Mouse (Mus musculus) G1E (cell line): ENCODE data around the gene Wfdc12.

Experiments
- CTCF ChIP-seq: IDR thresholded peaks from 2 replicates; pipeline ENCODE4 v1.5.1; 2012; ENCODE audit warnings: low read depth, low read length, inconsistent platforms, mixed read lengths
- GATA1 ChIP-seq: IDR thresholded peaks from 2 replicates; pipeline ENCODE4 v1.6.1; 2012; ENCODE audit warnings: borderline replicate concordance, low read length, inconsistent platforms, mixed read lengths
- GATA2 ChIP-seq: IDR thresholded peaks from 2 replicates; pipeline ENCODE4 v1.6.1; 2012; ENCODE audit warnings: low read depth, low read length, inconsistent platforms, borderline replicate concordance
- POLR2AphosphoS5 ChIP-seq: IDR thresholded peaks from 2 replicates; pipeline ENCODE4 v1.6.1; 2012; ENCODE audit warnings: low read depth, low read length, inconsistent platforms; ENCODE audit not compliant: insufficient replicate concordance
- TAL1 ChIP-seq: conservative IDR thresholded peaks from 2 replicates; pipeline ENCODE4 v1.6.1; 2012; ENCODE audit warnings: low read depth, low read length, inconsistent platforms, mixed read lengths

DNA sequence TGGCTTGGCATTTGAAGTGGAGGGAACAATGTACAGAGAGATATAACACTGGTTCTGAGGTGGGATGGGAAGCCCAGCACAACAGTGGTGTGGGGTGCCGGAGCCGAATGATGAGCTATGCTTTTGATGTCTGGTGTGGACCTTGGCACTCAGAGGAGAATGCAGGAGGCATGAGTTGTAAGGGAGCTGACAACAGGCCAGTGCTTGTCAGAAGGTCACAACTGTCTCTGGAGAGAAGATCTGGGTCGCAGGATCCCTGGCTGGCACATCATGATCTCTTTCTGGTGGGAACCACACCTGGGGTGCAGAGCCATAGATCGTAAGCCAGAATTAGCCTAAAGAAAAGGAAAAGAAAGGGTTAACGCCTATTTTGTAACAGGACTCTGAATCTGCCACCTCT, 12.6 kb downstream of the Wfdc12 start:
- TF ChIP-seq TAL1: no peak
- no peak for TF ChIP-seq CTCF
- no peak for TF ChIP-seq GATA1
- TF ChIP-seq POLR2AphosphoS5: no peak
- no peak for TF ChIP-seq GATA2
